Mouse (Mus musculus): ENCODE data around the gene Eef1akmt3. TPM values are rescaled to one million over a fixed set of nuclear protein-coding genes. Genes with fewer than 3 reads are reported as not detected.
A peak's percentile ranks its signal among the peaks of the same experiment; 100 is the strongest.

Eef1akmt3 gene
- polyA plus RNA-seq, 1 experiment from 2014 or later: 0.52 TPM

GRCm38 (mm10) chr10:127003334-127003733 lies 38.0 kb downstream of the Eef1akmt3 start:
- no peak overlapping the region for H3K27ac ChIP-seq
- no peak overlapping the region for H3K4me3 ChIP-seq
- no peaks in the 10 kb centered on the region for H3K9me3 ChIP-seq
- no peak for ATAC-seq (ENCODE audit: borderline replicate concordance, extremely low read depth, low FRiP score, low TSS enrichment)
- 86% methylated on average over 8 of the region's 8 CpGs for WGBS
- peaks cover 12% of the 10 kb centered on the region for H3K36me3 ChIP-seq
- H3K27me3 ChIP-seq: no peaks in the 10 kb centered on the region
- H3K4me2 ChIP-seq: no peak overlapping the region
- H3K9ac ChIP-seq: no peak overlapping the region
- H3K4me1 ChIP-seq: 0 out of 2 replicates have a peak, but pooled peaks cover 4% of the 10 kb centered on the region

- 80% methylated on average over 5 of the region's 5 CpGs for WGBS
- Histone ChIP-seq H3K9ac (no peak overlapping the region), H3K36me3 (peaks cover 17% of the 10 kb centered on the region), H3K4me2 (no peak overlapping the region), H3K4me3 (no peak overlapping the region), H3K9me3 (no peaks in the 10 kb centered on the region), H3K27ac (no peak overlapping the region), H3K4me1 (0 out of 2 replicates have a peak, but pooled peaks cover 4% of the 10 kb centered on the region), H3K27me3 (no peaks in the 10 kb centered on the region)
- ATAC-seq (ENCODE audit: borderline replicate concordance, extremely low read depth, low FRiP score, low TSS enrichment): no peak
Observed at GRCm38 (mm10) chr10:127002765-127003164, 38.5 kb downstream of the Eef1akmt3 start.

- no peaks in the 10 kb centered on the region for H3K9me3 ChIP-seq
- H3K27ac ChIP-seq: no peak overlapping the region
- H3K4me3 ChIP-seq: no peak overlapping the region
- H3K4me2 ChIP-seq: no peak overlapping the region
- H3K36me3 ChIP-seq: peaks cover 24% of the 10 kb centered on the region
- WGBS: 82% methylated on average over 1 of the region's 1 CpGs
- ATAC-seq (ENCODE audit: borderline replicate concordance, extremely low read depth, low FRiP score, low TSS enrichment): no peak
- 0 out of 2 replicates have a peak, but pooled peaks cover 4% of the 10 kb centered on the region for H3K4me1 ChIP-seq
- no peaks in the 10 kb centered on the region for H3K27me3 ChIP-seq
- no peak overlapping the region for H3K9ac ChIP-seq
Observed at GRCm38 (mm10) chr10:127002056-127002455, 39.3 kb downstream of the Eef1akmt3 start.

- no peaks in the 10 kb centered on the region for H3K27me3 ChIP-seq
- no peak overlapping the region for H3K4me2 ChIP-seq
- H3K9ac ChIP-seq: no peak overlapping the region
- H3K4me3 ChIP-seq: no peak overlapping the region
- no peak for ATAC-seq (ENCODE audit: borderline replicate concordance, extremely low read depth, low FRiP score, low TSS enrichment)
- 0 out of 2 replicates have a peak, but pooled peaks cover 4% of the 10 kb centered on the region for H3K4me1 ChIP-seq
- peaks cover 24% of the 10 kb centered on the region for H3K36me3 ChIP-seq
- WGBS: 81% methylated on average over 9 of the region's 9 CpGs
- H3K9me3 ChIP-seq: no peaks in the 10 kb centered on the region
- no peak overlapping the region for H3K27ac ChIP-seq
Observed at GRCm38 (mm10) chr10:127001297-127001696, 40.0 kb downstream of the Eef1akmt3 start.

GRCm38 (mm10) chr10:127000529-127000928 lies 40.8 kb downstream of the Eef1akmt3 start, which contains the start of gene Avil:
TSS of gene Avil (plus strand) at chr10:127000709.
- no peak for ATAC-seq (ENCODE audit: borderline replicate concordance, extremely low read depth, low FRiP score, low TSS enrichment)
- WGBS: 83% methylated on average over 5 of the region's 5 CpGs
- Histone ChIP-seq H3K36me3 (peaks cover 28% of the 10 kb centered on the region), H3K4me1 (0 out of 2 replicates have a peak, but pooled peaks cover 4% of the 10 kb centered on the region), H3K4me3 (no peak within 1 kb of the TSS), H3K27me3 (no peaks in the 10 kb centered on the region), H3K4me2 (no peak within 1 kb of the TSS), H3K27ac (no peak within 1 kb of the TSS), H3K9ac (no peak within 1 kb of the TSS), H3K9me3 (no peaks in the 10 kb centered on the region)

GRCm38 (mm10) chr10:126997340-126998113 lies 43.8 kb downstream of the Eef1akmt3 start:
- Histone ChIP-seq H3K9me3 (no peaks in the 10 kb centered on the region), H3K27ac (no peak overlapping the region), H3K4me3 (no peak overlapping the region), H3K36me3 (peaks cover 58% of the 10 kb centered on the region), H3K9ac (no peak overlapping the region), H3K4me2 (no peak overlapping the region), H3K27me3 (no peaks in the 10 kb centered on the region), H3K4me1 (0 out of 2 replicates have a peak, but pooled peaks cover 4% of the 10 kb centered on the region)
- ATAC-seq (ENCODE audit: borderline replicate concordance, extremely low read depth, low FRiP score, low TSS enrichment): no peak
- WGBS: 55% methylated on average over 13 of the region's 13 CpGs

- 84% methylated on average over 3 of the region's 3 CpGs for WGBS
- Histone ChIP-seq H3K9ac (no peak overlapping the region), H3K36me3 (peaks cover 61% of the 10 kb centered on the region), H3K9me3 (no peaks in the 10 kb centered on the region), H3K4me1 (peaks cover 22% of the 10 kb centered on the region), H3K27ac (no peak overlapping the region), H3K4me2 (no peak overlapping the region), H3K4me3 (no peak overlapping the region), H3K27me3 (no peaks in the 10 kb centered on the region)
- no peak for ATAC-seq (ENCODE audit: borderline replicate concordance, extremely low read depth, low FRiP score, low TSS enrichment)
Observed at GRCm38 (mm10) chr10:126993621-126994020, 47.7 kb downstream of the Eef1akmt3 start.

GRCm38 (mm10) chr10:126991676-126992075 lies 49.6 kb downstream of the Eef1akmt3 start:
- no peak overlapping the region for H3K9ac ChIP-seq
- no peak overlapping the region for H3K27ac ChIP-seq
- H3K9me3 ChIP-seq: no peaks in the 10 kb centered on the region
- H3K4me1 ChIP-seq: peaks cover 41% of the 10 kb centered on the region
- H3K27me3 ChIP-seq: no peaks in the 10 kb centered on the region
- no peak overlapping the region for H3K4me2 ChIP-seq
- 68% methylated on average over 3 of the region's 3 CpGs for WGBS
- H3K4me3 ChIP-seq: no peak overlapping the region
- peaks cover 46% of the 10 kb centered on the region for H3K36me3 ChIP-seq
- ATAC-seq (ENCODE audit: borderline replicate concordance, extremely low read depth, low FRiP score, low TSS enrichment): no peak

- Histone ChIP-seq H3K27me3 (no peaks in the 10 kb centered on the region), H3K4me1 (peaks cover 53% of the 10 kb centered on the region), H3K9me3 (no peaks in the 10 kb centered on the region), H3K4me2 (0 out of 2 replicates have a peak overlapping the region, but pooled peaks have one; percentile 11), H3K4me3 (no peak overlapping the region), H3K27ac (peak overlapping the region; percentile 68), H3K36me3 (peaks cover 42% of the 10 kb centered on the region), H3K9ac (no peak overlapping the region)
- WGBS: 59% methylated on average over 7 of the region's 7 CpGs
- ATAC-seq (ENCODE audit: borderline replicate concordance, extremely low read depth, low FRiP score, low TSS enrichment): peak; percentile 62; the same call in 1 of the 2 replicates
Observed at GRCm38 (mm10) chr10:126990313-126991056, 50.8 kb downstream of the Eef1akmt3 start.

- no peak overlapping the region for H3K9ac ChIP-seq
- WGBS: 49% methylated on average over 5 of the region's 5 CpGs
- H3K9me3 ChIP-seq: no peaks in the 10 kb centered on the region
- H3K36me3 ChIP-seq: peaks cover 23% of the 10 kb centered on the region
- no peaks in the 10 kb centered on the region for H3K27me3 ChIP-seq
- no peak for ATAC-seq (ENCODE audit: borderline replicate concordance, extremely low read depth, low FRiP score, low TSS enrichment)
- no peak overlapping the region for H3K4me2 ChIP-seq
- peaks cover 71% of the 10 kb centered on the region for H3K4me1 ChIP-seq
- peak overlapping the region; percentile 91; the same call in 1 of the 2 replicates for H3K27ac ChIP-seq
- no peak overlapping the region for H3K4me3 ChIP-seq
Observed at GRCm38 (mm10) chr10:126988513-126989165, 52.7 kb downstream of the Eef1akmt3 start.

Data from lung, embryonic 15.5 days (tissue).